Mouse (Mus musculus): Measurements from ENCODE around the gene Noa1.

Gene Noa1

GRCm38 (mm10) chr5:77251656-77252055, 58.2 kb downstream of the Noa1 start:
- DNase-seq: no peak

GRCm38 (mm10) chr5:77250083-77250482, 59.8 kb downstream of the Noa1 start:
- no peak for DNase-seq

GRCm38 (mm10) chr5:77245787-77246671, 63.9 kb downstream of the Noa1 start:
- peak; percentile 45 for DNase-seq

DNA sequence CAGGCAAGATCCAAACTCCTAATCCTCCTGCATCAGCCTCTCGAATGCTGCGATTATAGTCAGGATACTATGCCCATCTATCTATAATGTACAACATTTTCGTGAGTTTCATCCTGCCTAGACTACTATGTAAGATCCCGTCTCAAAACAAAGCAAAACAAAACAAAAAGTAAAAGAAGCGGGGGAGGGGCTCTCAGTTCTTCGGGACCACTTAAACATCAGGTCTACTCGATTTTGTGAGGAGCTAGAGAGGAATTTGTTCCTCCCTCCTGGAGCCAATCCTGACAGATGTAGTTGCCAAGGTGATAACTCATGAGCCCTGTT, 64.5 kb downstream of the Noa1 start:
- DNase-seq: no peak

DNA sequence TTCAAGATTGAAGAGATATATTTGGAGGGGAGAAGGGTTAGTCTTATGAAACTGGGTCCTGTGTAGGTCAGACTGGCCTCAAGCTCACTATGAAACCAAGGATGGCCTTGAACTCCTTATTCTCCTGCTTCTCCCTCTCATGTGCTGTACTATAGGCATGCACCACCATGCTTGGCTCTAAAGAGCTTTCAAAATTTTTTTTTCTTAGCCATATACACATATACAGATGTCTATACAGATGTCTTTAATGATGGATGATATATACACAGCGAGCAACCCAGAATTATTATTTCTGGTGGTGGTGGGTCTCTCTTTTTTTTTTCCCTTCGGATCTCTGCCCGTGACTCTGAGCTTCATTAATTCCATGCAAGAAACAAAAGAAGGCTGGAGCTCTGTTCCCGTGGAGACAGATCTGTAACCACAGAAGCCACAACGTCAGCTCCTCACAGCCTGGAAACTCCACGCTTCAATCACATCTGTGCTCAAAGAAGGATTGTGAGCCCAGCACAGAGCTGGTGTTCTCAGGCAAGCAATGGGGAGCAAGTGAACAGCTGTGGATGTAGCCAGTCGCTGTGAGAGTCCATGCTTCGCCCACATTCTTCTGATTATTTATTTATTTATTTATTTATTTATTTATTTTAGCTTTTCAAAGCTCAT, 65.4 kb downstream of the Noa1 start:
- DNase-seq: no peak
